Mouse (Mus musculus): Measurements from ENCODE around the gene Pxdc1. TPM values are rescaled to one million over a fixed set of nuclear protein-coding genes. Genes with fewer than 3 reads are reported as not detected.

Gene Pxdc1
- total RNA-seq, 2 experiments from 2014 or later, result 17.7 to 18.3 TPM

Other genes with a start within 250 kb of the Pxdc1 start
- gene Fam50b, start 81.4 kb upstream of the Pxdc1 start, total RNA-seq (2021), result not detected
- 100 to 1,000 TPM in 1 of 2 experiments, 10 to 100 TPM in 1; 88.7 to 116 TPM for gene Prpf4b, start 221.8 kb upstream of the Pxdc1 start, total RNA-seq (2021)